Mouse (Mus musculus) subcutaneous adipose tissue, adult 2 months (tissue): ENCODE data around the gene Vmn2r56. TPM values are rescaled to one million over a fixed set of nuclear protein-coding genes. Genes with fewer than 3 reads are reported as not detected.

Source experiments
- polyA plus RNA-seq: library from polyadenylated mRNA; depleted of rRNA; stranded (reverse); fragments of >200 nt; gene quantifications from 2 replicates; pipeline ENCODE4 v1.2.3, GENCODE M21; 2012; ENCODE audit warnings: low replicate concordance; rRNA removed

The Vmn2r56 gene
- polyA plus RNA-seq, result not detected in 2 replicates

DNA sequence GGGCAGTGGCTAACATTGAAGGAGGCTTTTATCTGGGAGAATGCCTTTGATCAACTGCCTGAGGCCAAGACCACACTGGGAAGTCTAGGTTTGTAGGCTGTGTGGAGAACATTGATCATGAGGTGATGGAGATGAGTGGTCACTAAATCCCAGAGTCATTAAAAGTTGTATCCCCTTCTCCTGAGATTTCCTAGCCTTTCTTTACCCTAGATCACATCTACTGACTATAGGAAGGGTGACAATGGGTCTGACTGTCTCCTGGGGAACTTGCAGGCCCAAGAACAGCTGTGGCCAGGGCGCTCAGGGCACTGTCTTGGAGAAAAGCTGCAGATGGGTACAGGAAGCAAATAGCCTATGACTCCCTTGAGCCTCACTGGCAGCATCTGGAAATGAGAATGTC is at the start of gene Vmn2r56:
Gene Vmn2r56 (minus strand): TSS at position 101 of the 400 bp plus-strand sequence.

DNA sequence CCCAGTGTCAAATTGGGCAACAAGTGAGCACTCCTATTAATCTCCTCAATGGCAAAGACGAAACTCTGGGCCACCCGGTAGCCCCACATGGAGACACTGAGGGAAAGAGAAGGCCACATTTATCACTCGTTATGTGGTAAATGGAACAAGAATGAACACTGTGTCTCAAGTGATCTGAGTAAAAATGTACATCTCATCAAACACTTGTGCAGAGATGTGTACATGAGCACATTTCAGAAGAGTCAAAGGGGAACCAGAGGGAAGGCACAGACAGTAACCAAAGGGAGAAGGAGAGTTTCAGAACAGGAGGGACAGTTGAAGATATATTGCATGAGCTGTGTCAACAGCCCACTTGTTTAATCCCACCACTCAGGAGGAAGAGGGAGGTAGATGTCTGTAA is 49.9 kb downstream of the Vmn2r56 start, which contains the start of gene Vmn2r55:
Gene Vmn2r55 (minus strand): TSS at position 101 of the 400 bp plus-strand sequence.

DNA sequence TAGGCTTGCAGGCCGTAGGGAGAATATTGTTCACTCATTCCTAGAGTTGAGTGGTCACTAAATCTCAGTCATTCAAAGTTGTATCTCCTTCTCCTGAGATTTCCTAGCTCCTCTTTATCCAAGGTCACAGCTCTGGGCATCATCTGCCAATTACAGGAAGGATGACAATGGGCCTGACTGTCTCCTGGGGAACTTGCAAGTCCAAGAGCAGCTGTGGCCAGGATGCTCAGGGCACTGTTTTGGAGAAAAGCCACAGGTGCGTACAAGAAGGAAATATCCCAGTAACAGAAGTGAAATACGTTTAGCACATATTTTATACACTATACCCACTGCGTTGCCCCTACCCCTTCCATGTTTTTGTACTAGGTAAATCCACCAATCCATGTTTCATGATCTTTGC is 94.6 kb downstream of the Vmn2r56 start, which contains the start of gene Vmn2r54:
Gene Vmn2r54 (minus strand): TSS at position 101 of the 400 bp plus-strand sequence.

Other genes with a start within 250 kb of the Vmn2r56 start
- not detected in 2 replicates for gene 2900092C05Rik, start 222.5 kb downstream of the Vmn2r56 start, polyA plus RNA-seq
- under 0.01 TPM in 1 of 2 replicates, not detected in the other for gene Vmn2r53, start 126.2 kb downstream of the Vmn2r56 start, polyA plus RNA-seq
- not detected in 2 replicates for gene Vmn2r54, start 94.7 kb downstream of the Vmn2r56 start, polyA plus RNA-seq
- gene Vmn2r55, start 50.0 kb downstream of the Vmn2r56 start, polyA plus RNA-seq, result not detected in 2 replicates
- gene Zscan18, start 68.6 kb upstream of the Vmn2r56 start, polyA plus RNA-seq, result 1.1 and 5.5 TPM in 2 replicates
- gene Zfp329, start 83.9 kb upstream of the Vmn2r56 start, polyA plus RNA-seq, result 2.1 and 3.4 TPM in 2 replicates
- 12.8 and 17.1 TPM in 2 replicates for gene Zfp110, start 99.8 kb upstream of the Vmn2r56 start, polyA plus RNA-seq
- gene Zfp128, start 146.2 kb upstream of the Vmn2r56 start, polyA plus RNA-seq, result 1.4 and 2.6 TPM in 2 replicates
- gene Zscan22, start 162.8 kb upstream of the Vmn2r56 start, polyA plus RNA-seq, result 6.9 and 16.2 TPM in 2 replicates
- gene Rps5, start 187.3 kb upstream of the Vmn2r56 start, polyA plus RNA-seq, result 1,231 and 3,702 TPM in 2 replicates
- 0.26 and 0.54 TPM in 2 replicates for gene Rnf225, start 192.4 kb upstream of the Vmn2r56 start, polyA plus RNA-seq
- 5.6 and 11.9 TPM in 2 replicates for gene Zfp324, start 230.8 kb upstream of the Vmn2r56 start, polyA plus RNA-seq
- gene Zfp446, start 242.8 kb upstream of the Vmn2r56 start, polyA plus RNA-seq, result 5.9 and 11.7 TPM in 2 replicates